ENCODE assay signal across 29 mouse cellular contexts in the genomic region with DNA sequence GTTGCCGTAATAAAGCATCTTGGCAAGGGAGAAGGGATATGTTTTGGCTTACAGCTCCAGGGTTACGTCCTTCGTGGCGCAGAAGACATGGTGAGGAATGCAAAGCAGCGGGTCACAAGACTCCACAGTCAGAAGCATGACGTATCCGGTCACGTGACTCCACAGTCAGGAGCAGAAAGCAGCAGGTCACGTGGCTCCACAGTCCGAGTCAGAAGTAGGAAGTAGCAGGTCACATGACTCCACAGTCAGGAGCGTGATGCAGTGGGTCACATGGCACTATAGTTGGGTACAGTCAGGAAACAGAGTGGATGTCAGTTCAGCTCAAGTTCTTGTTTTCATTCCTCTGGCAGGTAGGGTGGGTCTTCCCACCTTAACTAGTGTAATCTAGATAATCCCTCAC. TPM values are rescaled to one million over a fixed set of nuclear protein-coding genes. Genes with fewer than 3 reads are reported as not detected.
DNase-seq lines count a peak whose midpoint lies in the region; ATAC-seq and TF ChIP-seq lines count a peak whose summit lies in the region.
"Had no signal": no experiment of that assay in that cellular context is flagged by ENCODE, and none has a peak within 500 bp of the region (broad histone marks: within the 10 kb centered on the region; RNA-seq: fewer than 3 reads in every experiment).

No protein-coding gene starts in this region.

- no peak overlapping the region for H3K4me2 ChIP-seq in forebrain, embryonic 13.5 days
- H3K4me2 ChIP-seq in midbrain, embryonic 16.5 days (ENCODE audit: low read length): no peak overlapping the region
- H3K4me2 ChIP-seq: heart, embryonic 11.5 days; hindbrain, embryonic 12.5 days; liver, embryonic 12.5 days; midbrain, embryonic 11.5 days; neural tube, embryonic 12.5 days had no signal

- peaks cover 8% of the 10 kb centered on the region; the same call in 1 of the 2 replicates for H3K4me1 ChIP-seq in bone marrow macrophage, adult 2 months (ENCODE audit: control insufficient read depth, insufficient read depth, low read length)
- no peaks in the 10 kb centered on the region for H3K4me1 ChIP-seq in forebrain, embryonic 13.5 days
- no peaks in the 10 kb centered on the region for H3K4me1 ChIP-seq in midbrain, embryonic 16.5 days (ENCODE audit: control insufficient read depth, insufficient read depth, low read length)
- H3K4me1 ChIP-seq: hindbrain, embryonic 12.5 days; liver, embryonic 12.5 days; neural tube, embryonic 12.5 days had no signal

- H3K9me3 ChIP-seq in forebrain, embryonic 13.5 days (replicated peaks): no peaks in the 10 kb centered on the region
- H3K9me3 ChIP-seq in midbrain, embryonic 16.5 days (replicated peaks; ENCODE audit: control insufficient read depth, low read length, poor library complexity, severe bottlenecking): no peaks in the 10 kb centered on the region; the same call in 1 of the 2 replicates
- H3K9me3 ChIP-seq: G1E; hindbrain, embryonic 12.5 days; liver, embryonic 12.5 days; neural tube, embryonic 12.5 days had no signal

- H3K36me3 ChIP-seq in forebrain, embryonic 13.5 days (ENCODE audit: poor library complexity, severe bottlenecking): peaks cover 25% of the 10 kb centered on the region
- H3K36me3 ChIP-seq in midbrain, embryonic 16.5 days (ENCODE audit: control insufficient read depth, insufficient read depth, low read length): peaks cover 6% of the 10 kb centered on the region; the same call in 1 of the 2 replicates

- H3K9ac ChIP-seq in forebrain, embryonic 13.5 days: no peak overlapping the region
- no peak overlapping the region for H3K9ac ChIP-seq in midbrain, embryonic 16.5 days (ENCODE audit: low read depth, low read length)
- H3K9ac ChIP-seq: forebrain, postnatal 0 days; hindbrain, embryonic 12.5 days; liver, embryonic 12.5 days; neural tube, embryonic 12.5 days had no signal

- WGBS in forebrain, embryonic 13.5 days: 94% methylated on average over 11 of the region's 11 CpGs
- 94% methylated on average over 11 of the region's 11 CpGs for WGBS in midbrain, embryonic 16.5 days

- peaks cover 8% of the 10 kb centered on the region for H3K27me3 ChIP-seq in forebrain, embryonic 13.5 days
- H3K27me3 ChIP-seq in midbrain, embryonic 16.5 days (ENCODE audit: control insufficient read depth, insufficient read depth, low read depth, low read length): no peaks in the 10 kb centered on the region
- H3K27me3 ChIP-seq: hindbrain, embryonic 12.5 days; liver, embryonic 12.5 days; neural tube, embryonic 12.5 days had no signal

- DNase-seq in kidney, adult 9 months: peak; percentile 7
- DNase-seq in kidney, adult 18-20 months: no peak
- DNase-seq in 3T3-L1 (ENCODE audit: low read depth, low spot score) (peak; percentile 41), ES-CJ7 (ENCODE audit: low read depth, low spot score) (peak; percentile 62)
- DNase-seq in urinary bladder, adult 18-20 months (ENCODE audit: low spot score in 2 of 2): no peak
- DNase-seq: adrenal gland, adult 2 months; B cell, adult 2 months; cerebellum, postnatal 14 days; forebrain, postnatal 0 days; heart, postnatal 10 days; lung, adult 2 months; lung, postnatal 4 days; right cerebral cortex, adult 18-20 months; thymus, adult 18-20 months; thymus, postnatal 4 days had no signal

- no peak for TF ChIP-seq CTCF in bone marrow macrophage, adult 2 months (IDR thresholded peaks at IDR 0.05; ENCODE audit: low read depth, low read length)

- H3K4me3 ChIP-seq in bone marrow macrophage, adult 2 months (ENCODE audit: insufficient read depth, low read length): no peak overlapping the region
- no peak overlapping the region for H3K4me3 ChIP-seq in forebrain, embryonic 13.5 days
- no peak overlapping the region for H3K4me3 ChIP-seq in midbrain, embryonic 16.5 days (ENCODE audit: low read depth, low read length)
- H3K4me3 ChIP-seq: hindbrain, embryonic 12.5 days; left cerebral cortex, adult 2 months; liver, embryonic 12.5 days; neural tube, embryonic 12.5 days had no signal

- TF ChIP-seq POLR2A in bone marrow macrophage, adult 2 months (IDR thresholded peaks at IDR 0.05; ENCODE audit: borderline replicate concordance, low read depth, low read length): no peak

- no peak for ATAC-seq in forebrain, embryonic 13.5 days
- no peak for ATAC-seq in midbrain, embryonic 16.5 days
- ATAC-seq: forebrain, postnatal 0 days; liver, embryonic 12.5 days had no signal

- peak overlapping the region; percentile 64 for H3K27ac ChIP-seq in bone marrow macrophage, adult 2 months (ENCODE audit: insufficient read depth, low read depth, low read length)
- no peak overlapping the region for H3K27ac ChIP-seq in forebrain, embryonic 13.5 days
- H3K27ac ChIP-seq in midbrain, embryonic 16.5 days (ENCODE audit: low read length): no peak overlapping the region
- H3K27ac ChIP-seq: hindbrain, embryonic 12.5 days; kidney, postnatal 0 days; left cerebral cortex, adult 2 months; liver, embryonic 12.5 days; neural tube, embryonic 12.5 days had no signal

RNA-seq across cellular contexts. Expression of a gene that starts 19.2 kb away (rescaled TPM):
- not detected in 2 replicates for polyA plus RNA-seq in bone marrow macrophage, adult 2 months (2012; ENCODE audit: insufficient read depth, insufficient read length, missing spikeins)
- polyA plus RNA-seq in forebrain, embryonic 13.5 days (2015; fragmentation: Nextera tagmentation; extraction: Ambion mirVana): not detected in 2 replicates
- polyA plus RNA-seq in midbrain, embryonic 16.5 days (2015; fragmentation: Nextera tagmentation; extraction: Ambion mirVana): not detected in 2 replicates
- polyA plus RNA-seq: adrenal gland, adult 2 months; embryonic facial prominence, embryonic 14.5 days; forebrain, postnatal 0 days; G1E; gonadal fat pad, adult 2 months; heart, embryonic 11.5 days; hindbrain, embryonic 12.5 days; kidney, postnatal 0 days; limb, embryonic 11.5 days; liver, embryonic 12.5 days; lung, adult 2 months; midbrain, embryonic 11.5 days; neural tube, embryonic 12.5 days had no signal

Comparison
In these comparisons a context has a peak if more than half of its experiments do, and no peak if none do; other contexts are left out.
1. DNase-seq: peak in kidney, adult 9 months (single experiment), 3T3-L1 (single experiment) and ES-CJ7 (single experiment); none in kidney, adult 18-20 months (single experiment) and urinary bladder, adult 18-20 months (0 of 2).